Mouse (Mus musculus): ENCODE results near the gene Gm30191.

- no peak for TF ChIP-seq CTCF (IDR thresholded peaks at IDR 0.05; ENCODE audit: low read depth)
- TF ChIP-seq EP300 (IDR thresholded peaks at IDR 0.05; ENCODE audit: low read depth) = no peak
Measured at GRCm38 (mm10) chr4:134246256-134246655, 479 bp upstream of the Gm30191 start.

All from liver, embryonic 14.5 days (tissue).